Mouse (Mus musculus): ENCODE measurements around the gene Ddi2. TPM values are rescaled to one million over a fixed set of nuclear protein-coding genes. Genes with fewer than 3 reads are reported as not detected.

Gene Ddi2
- total and polyA plus RNA-seq, 2 experiments from 2014 or later = 11.1 to 20.7 TPM

DNA sequence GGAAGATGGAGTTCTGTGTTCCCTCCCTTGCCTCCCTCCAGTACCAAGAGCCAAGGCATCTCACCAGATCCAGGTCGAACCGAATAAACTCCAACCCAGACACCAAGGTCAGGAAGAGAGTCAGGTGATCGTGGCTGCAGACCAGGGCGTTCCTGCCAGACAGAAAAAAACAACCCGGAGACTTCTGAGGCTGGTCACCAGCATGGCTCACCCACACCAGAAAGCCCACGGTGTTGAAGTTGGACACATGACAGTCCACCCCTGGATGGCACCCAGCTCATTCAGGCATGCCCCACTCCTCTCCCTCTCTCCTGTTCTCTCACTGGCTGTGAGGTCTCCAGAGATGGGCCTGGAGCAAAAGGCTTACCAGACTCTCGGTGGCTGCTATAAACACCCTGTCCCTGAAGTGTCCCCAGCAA is 81.9 kb downstream of the Ddi2 start:
- Histone ChIP-seq H3K4me1 (ENCODE audit: insufficient read depth) (no peaks in the 10 kb centered on the region), H3K9me3 (ENCODE audit: low read length) (no peaks in the 10 kb centered on the region), H3K4me3 (ENCODE audit: low read depth, low read length) (no peak overlapping the region), H3K27ac (ENCODE audit: low read depth, low read length) (no peak overlapping the region), H3K27me3 (ENCODE audit: insufficient read depth, low read length) (no peaks in the 10 kb centered on the region), H3K9ac (no peak overlapping the region), H3K4me2 (ENCODE audit: low read depth) (no peak overlapping the region), H3K36me3 (ENCODE audit: insufficient read depth) (peaks cover 50% of the 10 kb centered on the region)
- ATAC-seq (no peak), DNase-seq (no peak)
- TF ChIP-seq CTCF (IDR thresholded peaks at IDR 0.05; ENCODE audit: low read depth) = no peak
- 87% methylated on average over 7 of the region's 7 CpGs for WGBS

- DNase-seq = no peak
- no peaks in the 10 kb centered on the region for H3K4me1 ChIP-seq (ENCODE audit: insufficient read depth)
- no peaks in the 10 kb centered on the region for H3K27me3 ChIP-seq (ENCODE audit: insufficient read depth, low read length)
- no peak overlapping the region for H3K27ac ChIP-seq (ENCODE audit: low read depth, low read length)
- no peak for TF ChIP-seq CTCF (IDR thresholded peaks at IDR 0.05; ENCODE audit: low read depth)
- 62% methylated on average over 11 of the region's 11 CpGs for WGBS
- peaks cover 58% of the 10 kb centered on the region for H3K36me3 ChIP-seq (ENCODE audit: insufficient read depth)
- H3K9me3 ChIP-seq (ENCODE audit: low read length) = no peaks in the 10 kb centered on the region
- no peak overlapping the region for H3K4me3 ChIP-seq (ENCODE audit: low read depth, low read length)
- H3K9ac ChIP-seq = no peak overlapping the region
- no peak overlapping the region for H3K4me2 ChIP-seq (ENCODE audit: low read depth)
- ATAC-seq = no peak
These were observed 83.7 kb downstream of the Ddi2 start for GRCm38 (mm10) chr4:141639474-141639873.

GRCm38 (mm10) chr4:141636693-141637092 is 86.5 kb downstream of the Ddi2 start:
- WGBS = 93% methylated on average over 5 of the region's 5 CpGs

DNA sequence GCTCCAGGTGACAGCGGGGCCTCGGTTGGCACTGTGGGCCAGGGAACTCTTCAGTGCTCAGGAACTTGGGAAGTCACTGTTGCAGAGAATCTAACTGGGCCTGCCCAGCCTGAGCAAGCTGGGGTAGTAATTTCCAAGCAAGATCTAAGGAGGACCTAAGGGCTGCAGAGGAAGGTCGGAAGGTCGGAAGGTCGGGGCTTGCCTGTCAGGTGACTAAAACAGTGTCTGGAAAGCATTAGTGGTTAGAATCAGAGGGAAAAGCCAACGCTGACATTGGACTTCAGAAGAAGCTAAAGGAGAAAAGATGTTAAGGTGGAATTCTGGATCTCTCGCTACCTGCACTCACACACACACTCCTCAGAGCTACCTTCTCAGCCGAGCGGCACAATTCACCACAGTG is 87.2 kb downstream of the Ddi2 start:
- no peak for TF ChIP-seq CTCF (IDR thresholded peaks at IDR 0.05; ENCODE audit: low read depth)
- Histone ChIP-seq H3K9ac (no peak overlapping the region), H3K36me3 (ENCODE audit: insufficient read depth) (peaks cover 72% of the 10 kb centered on the region), H3K4me3 (ENCODE audit: low read depth, low read length) (no peak overlapping the region), H3K9me3 (ENCODE audit: low read length) (no peaks in the 10 kb centered on the region), H3K27ac (ENCODE audit: low read depth, low read length) (no peak overlapping the region), H3K27me3 (ENCODE audit: insufficient read depth, low read length) (no peaks in the 10 kb centered on the region), H3K4me2 (ENCODE audit: low read depth) (no peak overlapping the region), H3K4me1 (ENCODE audit: insufficient read depth) (no peaks in the 10 kb centered on the region)
- no peak for ATAC-seq
- WGBS = 86% methylated on average over 9 of the region's 9 CpGs
- no peak for DNase-seq

More at GRCm38 (mm10) chr4:141636693-141637092, 86.5 kb downstream of the Ddi2 start:
- TF ChIP-seq CTCF (IDR thresholded peaks at IDR 0.05; ENCODE audit: low read depth) = no peak
- Histone ChIP-seq H3K4me2 (ENCODE audit: low read depth) (no peak overlapping the region), H3K4me1 (ENCODE audit: insufficient read depth) (no peaks in the 10 kb centered on the region), H3K9me3 (ENCODE audit: low read length) (no peaks in the 10 kb centered on the region), H3K36me3 (ENCODE audit: insufficient read depth) (peaks cover 72% of the 10 kb centered on the region), H3K27me3 (ENCODE audit: insufficient read depth, low read length) (no peaks in the 10 kb centered on the region), H3K4me3 (ENCODE audit: low read depth, low read length) (no peak overlapping the region), H3K9ac (no peak overlapping the region), H3K27ac (ENCODE audit: low read depth, low read length) (no peak overlapping the region)
- DNase-seq = no peak
- no peak for ATAC-seq

GRCm38 (mm10) chr4:141632111-141632873 is 90.9 kb downstream of the Ddi2 start:
- DNase-seq (no peak), ATAC-seq (no peak)
- H3K27me3 ChIP-seq (ENCODE audit: insufficient read depth, low read length) = no peaks in the 10 kb centered on the region
- H3K4me3 ChIP-seq (ENCODE audit: low read depth, low read length) = no peak overlapping the region
- H3K9ac ChIP-seq = no peak overlapping the region
- H3K4me1 ChIP-seq (ENCODE audit: insufficient read depth) = no peaks in the 10 kb centered on the region
- 90% methylated on average over 21 of the region's 21 CpGs for WGBS
- H3K9me3 ChIP-seq (ENCODE audit: low read length) = no peaks in the 10 kb centered on the region
- H3K27ac ChIP-seq (ENCODE audit: low read depth, low read length) = no peak overlapping the region
- no peak for TF ChIP-seq CTCF (IDR thresholded peaks at IDR 0.05; ENCODE audit: low read depth)
- H3K4me2 ChIP-seq (ENCODE audit: low read depth) = no peak overlapping the region
- H3K36me3 ChIP-seq (ENCODE audit: insufficient read depth) = peaks cover 85% of the 10 kb centered on the region

DNA sequence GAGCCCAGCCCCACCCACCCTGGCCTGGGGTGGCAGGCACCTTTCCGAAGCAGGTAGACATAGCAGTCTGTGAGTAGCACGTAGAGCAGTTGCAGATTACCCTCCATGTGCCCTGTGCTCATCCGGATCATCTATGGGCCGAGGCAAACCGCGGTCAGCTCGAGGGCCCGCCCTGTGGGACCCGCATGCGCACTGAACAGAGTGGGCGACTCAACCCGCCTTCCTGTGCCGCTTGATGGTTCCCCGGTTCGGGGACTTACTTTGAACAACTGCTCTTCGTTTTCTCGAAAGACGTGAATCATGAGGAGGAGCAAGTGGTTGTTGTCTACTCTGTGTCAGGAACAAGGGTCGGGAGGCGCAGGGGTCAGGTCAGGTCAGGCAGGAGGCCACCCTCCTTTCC is 92.0 kb downstream of the Ddi2 start:
- ATAC-seq (no peak), DNase-seq (no peak)
- no peak overlapping the region for H3K9ac ChIP-seq
- H3K27ac ChIP-seq (ENCODE audit: low read depth, low read length) = no peak overlapping the region
- H3K27me3 ChIP-seq (ENCODE audit: insufficient read depth, low read length) = no peaks in the 10 kb centered on the region
- no peak overlapping the region for H3K4me2 ChIP-seq (ENCODE audit: low read depth)
- H3K4me3 ChIP-seq (ENCODE audit: low read depth, low read length) = no peak overlapping the region
- 98% methylated on average over 20 of the region's 20 CpGs for WGBS
- no peaks in the 10 kb centered on the region for H3K9me3 ChIP-seq (ENCODE audit: low read length)
- TF ChIP-seq CTCF (IDR thresholded peaks at IDR 0.05; ENCODE audit: low read depth) = no peak
- H3K4me1 ChIP-seq (ENCODE audit: insufficient read depth) = no peaks in the 10 kb centered on the region
- peaks cover 82% of the 10 kb centered on the region for H3K36me3 ChIP-seq (ENCODE audit: insufficient read depth)

DNA sequence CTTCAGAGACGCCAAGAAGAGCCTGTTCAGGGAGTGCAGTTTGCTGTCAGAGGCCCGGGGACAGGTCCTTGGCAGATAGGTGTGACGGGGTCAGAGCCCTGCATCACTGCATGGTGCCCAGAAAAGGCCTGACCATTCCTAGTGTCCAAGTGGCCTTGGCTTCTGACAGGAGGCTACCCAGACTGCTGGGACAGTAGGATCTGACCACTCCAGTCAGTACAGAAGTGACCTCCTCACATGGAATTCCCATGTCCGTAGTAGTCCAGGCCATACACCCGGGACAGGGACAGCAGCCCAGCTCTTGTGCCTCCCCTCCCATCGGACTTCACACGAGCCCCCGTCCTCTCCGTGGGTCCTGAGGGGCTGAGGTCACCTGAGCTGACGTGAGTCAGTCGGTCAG is 93.2 kb downstream of the Ddi2 start:
- WGBS = 97% methylated on average over 11 of the region's 11 CpGs
- Histone ChIP-seq H3K9me3 (ENCODE audit: low read length) (no peaks in the 10 kb centered on the region), H3K27me3 (ENCODE audit: insufficient read depth, low read length) (no peaks in the 10 kb centered on the region), H3K4me3 (ENCODE audit: low read depth, low read length) (no peak overlapping the region), H3K4me2 (ENCODE audit: low read depth) (no peak overlapping the region), H3K36me3 (ENCODE audit: insufficient read depth) (peaks cover 86% of the 10 kb centered on the region), H3K4me1 (ENCODE audit: insufficient read depth) (no peaks in the 10 kb centered on the region), H3K9ac (no peak overlapping the region), H3K27ac (ENCODE audit: low read depth, low read length) (no peak overlapping the region)
- no peak for ATAC-seq
- TF ChIP-seq CTCF (IDR thresholded peaks at IDR 0.05; ENCODE audit: low read depth) = no peak
- no peak for DNase-seq

Data from forebrain, postnatal 0 days (tissue).